Mouse (Mus musculus) stomach, embryonic 15.5 days (tissue): Measurements from ENCODE around the gene Cavin2. TPM values are rescaled to one million over a fixed set of nuclear protein-coding genes. Genes with fewer than 3 reads are reported as not detected.

Experiments
- ATAC-seq: fragments of 200-750 bp; cut with Nextera tagmentation; 2 replicates; pipeline ENCODE4 v1.8.0; 2017; ENCODE audit warnings: low read depth, moderate number of reproducible peaks, moderate TSS enrichment; ENCODE audit not compliant: insufficient read depth, low FRiP score
- H3K27ac ChIP-seq: fragments of 300-500 bp; sonication (generic); 2 replicates; pipeline ENCODE4 v1.5.1; 2015; ENCODE audit warnings: mild to moderate bottlenecking, inconsistent platforms
- H3K27me3 ChIP-seq: fragments of 300-500 bp; sonication (generic); replicated peaks from 2 replicates; pipeline ENCODE4 v1.6.1; 2015; ENCODE audit warnings: inconsistent platforms
- H3K36me3 ChIP-seq: fragments of 300-500 bp; sonication (generic); 2 replicates; pipeline ENCODE4 v1.6.1; 2015; ENCODE audit warnings: inconsistent platforms
- H3K4me1 ChIP-seq: fragments of 300-500 bp; sonication (generic); 2 replicates; pipeline ENCODE4 v1.6.1; 2015; ENCODE audit warnings: inconsistent platforms
- H3K4me2 ChIP-seq: fragments of 300-500 bp; sonication (generic); 2 replicates; pipeline ENCODE4 v1.6.1; 2015; ENCODE audit warnings: mild to moderate bottlenecking, inconsistent platforms
- H3K4me3 ChIP-seq: fragments of 300-500 bp; sonication (generic); replicated peaks from 2 replicates; pipeline ENCODE4 v1.5.1; 2015; ENCODE audit warnings: inconsistent platforms
- H3K9ac ChIP-seq: fragments of 300-500 bp; sonication (generic); 2 replicates; pipeline ENCODE4 v1.6.1; 2015; ENCODE audit warnings: inconsistent platforms
- H3K9me3 ChIP-seq: fragments of 300-500 bp; sonication (generic); 2 replicates; pipeline ENCODE4 v1.6.1; 2016; ENCODE audit warnings: inconsistent platforms
- WGBS: fragments of 180-500 bp; shearing (Covaris S2); methylation state at CpG from one replicate; pipeline ENCODE4 v1.1.7; 2015; 5-methylcytosine and 5-hydroxymethylcytosine counted together
- polyA plus RNA-seq: library from polyadenylated mRNA; unstranded; fragments of >200 nt; fragmentation: Nextera tagmentation; extraction: Ambion mirVana; gene quantifications from 2 replicates; pipeline ENCODE4 v1.2.1, GENCODE M21; 2015

Cavin2 gene
- 83.9 and 87.4 TPM in 2 replicates for polyA plus RNA-seq

DNA sequence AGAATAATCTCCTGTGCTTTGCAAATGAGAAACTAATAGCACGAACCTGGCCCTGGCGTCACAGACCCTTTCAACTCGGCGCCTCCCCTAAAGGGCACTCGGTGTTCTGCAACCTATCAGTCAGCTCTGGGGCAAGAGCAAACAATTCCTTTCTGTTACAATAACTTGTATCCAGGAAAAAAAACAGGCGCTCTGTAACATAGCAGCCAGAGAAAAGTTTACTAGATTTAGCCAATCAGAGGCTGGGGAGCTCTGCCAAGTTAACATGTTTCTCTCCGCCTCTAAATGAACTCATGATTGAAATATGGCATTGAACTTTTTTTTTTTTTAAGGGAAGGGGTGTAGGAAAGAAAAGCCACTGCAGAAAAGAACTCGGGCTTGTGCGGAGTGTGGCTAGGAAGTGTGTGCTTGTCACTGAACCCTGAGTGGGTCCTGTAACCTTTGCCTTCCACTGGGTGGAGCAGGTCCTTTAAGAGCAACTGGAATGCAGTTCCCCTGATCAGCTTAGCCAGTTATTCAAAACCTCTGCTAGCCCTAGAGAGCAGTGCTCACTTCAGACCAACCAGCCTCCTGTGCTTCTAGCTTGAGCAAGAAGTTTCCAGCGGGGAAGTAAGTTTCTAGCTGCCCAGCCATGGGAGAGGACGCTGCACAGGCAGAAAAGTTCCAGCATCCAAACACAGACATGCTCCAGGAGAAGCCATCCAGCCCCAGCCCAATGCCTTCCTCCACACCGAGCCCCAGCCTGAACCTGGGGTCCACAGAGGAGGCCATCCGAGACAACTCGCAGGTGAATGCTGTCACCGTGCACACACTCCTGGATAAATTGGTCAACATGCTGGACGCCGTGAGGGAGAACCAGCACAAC is at the start of gene Cavin2:
TSS of gene Cavin2 (plus strand) at position 372 of the 865 bp plus-strand sequence.
- peak; percentile 88 for ATAC-seq
- Histone ChIP-seq H3K27me3 (no peaks in the 10 kb centered on the region), H3K36me3 (no peaks in the 10 kb centered on the region), H3K9me3 (no peaks in the 10 kb centered on the region), H3K4me1 (peaks cover 12% of the 10 kb centered on the region; the same call in 1 of the 2 replicates), H3K4me2 (peak within 1 kb of the TSS; percentile 57), H3K9ac (peak within 1 kb of the TSS; percentile 30), H3K4me3 (peak within 1 kb of the TSS; percentile 43), H3K27ac (peak within 1 kb of the TSS; percentile 93)
- WGBS, result 21% methylated on average over 17 of the region's 17 CpGs

DNA sequence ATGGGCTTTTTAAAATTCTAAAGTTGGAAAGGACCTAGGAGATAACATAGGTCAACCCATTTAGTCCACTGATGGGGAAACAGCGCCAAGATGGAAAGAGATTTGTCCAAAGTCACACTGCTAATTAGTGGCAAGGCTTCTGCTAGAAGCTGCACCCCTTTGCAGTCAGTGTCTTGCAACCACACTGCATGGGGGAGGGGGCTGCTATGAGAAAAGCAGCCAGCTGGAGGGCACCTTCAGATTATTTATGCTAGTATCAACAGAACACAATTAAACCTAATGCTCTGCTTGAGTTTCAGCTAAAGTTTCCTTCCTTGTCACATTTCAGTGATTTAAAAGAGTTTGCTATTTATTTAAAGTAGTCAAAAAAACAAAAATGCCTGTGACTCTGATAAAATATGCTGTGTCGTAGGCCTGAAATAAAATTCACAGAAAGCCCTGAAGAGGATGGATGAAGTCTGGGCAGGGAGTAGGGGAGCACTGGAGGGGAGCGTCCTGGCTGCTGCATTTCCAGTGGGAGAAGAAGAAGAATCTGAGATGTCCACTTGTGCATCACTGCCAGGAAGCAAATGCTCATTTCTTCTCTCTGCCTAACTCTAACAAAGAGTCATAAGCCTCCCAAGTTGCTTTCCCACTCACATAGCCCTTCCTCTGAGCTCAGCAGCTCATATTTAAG is 47.5 kb upstream of the Cavin2 start:
- H3K36me3 ChIP-seq, result no peaks in the 10 kb centered on the region
- no peak overlapping the region for H3K9ac ChIP-seq
- no peak overlapping the region for H3K4me2 ChIP-seq
- H3K4me3 ChIP-seq, result no peak overlapping the region
- WGBS, result 65% methylated on average over 3 of the region's 3 CpGs
- H3K27ac ChIP-seq, result no peak overlapping the region
- H3K4me1 ChIP-seq, result no peaks in the 10 kb centered on the region
- no peaks in the 10 kb centered on the region for H3K27me3 ChIP-seq
- no peak for ATAC-seq
- H3K9me3 ChIP-seq, result no peaks in the 10 kb centered on the region

- WGBS, result 70% methylated on average over 3 of the region's 3 CpGs
- ATAC-seq, result 0 out of 2 replicates have a peak, but pooled peaks have one; percentile 18
- Histone ChIP-seq H3K4me3 (no peak overlapping the region), H3K4me1 (no peaks in the 10 kb centered on the region), H3K4me2 (no peak overlapping the region), H3K9me3 (no peaks in the 10 kb centered on the region), H3K36me3 (no peaks in the 10 kb centered on the region), H3K27me3 (no peaks in the 10 kb centered on the region), H3K9ac (no peak overlapping the region), H3K27ac (no peak overlapping the region)
Measured at GRCm38 (mm10) chr1:51243294-51243693, 45.6 kb upstream of the Cavin2 start.

GRCm38 (mm10) chr1:51243869-51244268 is 45.1 kb upstream of the Cavin2 start:
- Histone ChIP-seq H3K27me3 (no peaks in the 10 kb centered on the region), H3K4me3 (no peak overlapping the region), H3K36me3 (no peaks in the 10 kb centered on the region), H3K9ac (no peak overlapping the region), H3K4me1 (no peaks in the 10 kb centered on the region), H3K4me2 (no peak overlapping the region), H3K27ac (no peak overlapping the region), H3K9me3 (no peaks in the 10 kb centered on the region)
- ATAC-seq, result no peak; the same call in 1 of the 2 replicates
- 62% methylated on average over 3 of the region's 3 CpGs for WGBS

- Histone ChIP-seq H3K36me3 (no peaks in the 10 kb centered on the region), H3K4me3 (no peak overlapping the region), H3K4me1 (no peaks in the 10 kb centered on the region), H3K9ac (no peak overlapping the region), H3K27ac (no peak overlapping the region), H3K9me3 (no peaks in the 10 kb centered on the region), H3K27me3 (no peaks in the 10 kb centered on the region), H3K4me2 (no peak overlapping the region)
- ATAC-seq, result no peak
- WGBS, result 63% methylated on average over 3 of the region's 3 CpGs
Measured at GRCm38 (mm10) chr1:51245381-51245780, 43.5 kb upstream of the Cavin2 start.

- Histone ChIP-seq H3K4me3 (no peak overlapping the region), H3K36me3 (no peaks in the 10 kb centered on the region), H3K4me1 (no peaks in the 10 kb centered on the region), H3K9me3 (no peaks in the 10 kb centered on the region), H3K4me2 (no peak overlapping the region), H3K27ac (no peak overlapping the region), H3K9ac (no peak overlapping the region), H3K27me3 (no peaks in the 10 kb centered on the region)
- 62% methylated on average over 5 of the region's 5 CpGs for WGBS
- ATAC-seq, result peak; percentile 39; the same call in 1 of the 2 replicates
Measured at GRCm38 (mm10) chr1:51250302-51250701, 38.6 kb upstream of the Cavin2 start.

- Histone ChIP-seq H3K4me3 (no peak overlapping the region), H3K36me3 (no peaks in the 10 kb centered on the region), H3K27ac (peak overlapping the region; percentile 66), H3K4me1 (peaks cover 11% of the 10 kb centered on the region; the same call in 1 of the 2 replicates), H3K9ac (no peak overlapping the region), H3K4me2 (no peak overlapping the region), H3K27me3 (no peaks in the 10 kb centered on the region), H3K9me3 (no peaks in the 10 kb centered on the region)
- ATAC-seq, result peak; percentile 48; the same call in 1 of the 2 replicates
- 20% methylated on average over 5 of the region's 5 CpGs for WGBS
Measured at GRCm38 (mm10) chr1:51265118-51265800, 23.7 kb upstream of the Cavin2 start.

- H3K4me1 ChIP-seq, result peaks cover 11% of the 10 kb centered on the region; the same call in 1 of the 2 replicates
- no peaks in the 10 kb centered on the region for H3K9me3 ChIP-seq
- H3K27me3 ChIP-seq, result no peaks in the 10 kb centered on the region
- peak overlapping the region; percentile 66 for H3K27ac ChIP-seq
- H3K4me3 ChIP-seq, result no peak overlapping the region
- WGBS, result 56% methylated on average over 2 of the region's 2 CpGs
- H3K9ac ChIP-seq, result no peak overlapping the region
- ATAC-seq, result peak; percentile 79
- H3K36me3 ChIP-seq, result no peaks in the 10 kb centered on the region
- no peak overlapping the region for H3K4me2 ChIP-seq
Measured at GRCm38 (mm10) chr1:51265926-51266325, 23.0 kb upstream of the Cavin2 start.

DNA sequence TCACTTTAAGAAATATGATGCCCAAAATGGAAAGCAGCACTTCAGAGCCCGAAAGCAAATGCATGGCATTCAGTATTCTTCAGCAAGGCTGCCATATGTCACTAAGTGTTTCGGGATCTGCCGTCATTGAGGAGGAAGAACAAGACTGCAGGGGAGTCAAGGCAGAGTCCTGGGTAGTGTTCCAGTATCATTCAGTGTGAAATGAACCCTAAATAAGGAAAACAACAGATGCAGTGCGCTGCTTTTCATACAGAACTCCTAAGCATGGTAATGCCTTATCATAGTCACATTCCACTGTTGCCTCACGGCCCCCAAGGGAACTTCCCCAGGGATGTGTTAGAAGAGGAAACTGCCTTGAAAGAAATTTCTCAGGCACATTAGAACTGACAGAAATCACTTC is 21.8 kb upstream of the Cavin2 start:
- ATAC-seq, result no peak
- H3K4me1 ChIP-seq, result peaks cover 14% of the 10 kb centered on the region
- H3K4me3 ChIP-seq, result no peak overlapping the region
- no peaks in the 10 kb centered on the region for H3K36me3 ChIP-seq
- no peaks in the 10 kb centered on the region for H3K27me3 ChIP-seq
- WGBS, result 54% methylated on average over 5 of the region's 5 CpGs
- H3K27ac ChIP-seq, result no peak overlapping the region
- no peak overlapping the region for H3K4me2 ChIP-seq
- H3K9ac ChIP-seq, result no peak overlapping the region
- no peaks in the 10 kb centered on the region for H3K9me3 ChIP-seq

DNA sequence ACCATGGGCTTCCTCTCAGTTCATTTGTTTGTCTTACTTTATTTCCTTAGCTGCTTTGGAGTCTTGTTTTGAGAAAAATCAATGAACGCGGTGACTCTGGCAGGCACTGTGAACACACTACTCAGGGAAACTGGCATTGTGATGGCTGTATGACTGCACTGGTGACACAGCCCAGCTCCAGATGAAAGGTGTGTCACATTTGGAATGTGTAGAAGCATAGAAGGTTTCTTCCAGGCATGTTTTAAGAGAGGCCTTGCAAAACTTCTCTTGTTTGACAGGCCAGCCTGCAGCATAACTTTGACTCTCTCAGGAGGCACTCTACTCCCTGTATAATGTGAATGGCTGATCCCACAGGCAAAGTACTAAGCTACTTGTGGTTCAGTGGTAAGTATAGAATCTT is 20.7 kb upstream of the Cavin2 start:
- Histone ChIP-seq H3K27ac (no peak overlapping the region), H3K4me3 (no peak overlapping the region), H3K4me1 (peaks cover 14% of the 10 kb centered on the region), H3K9me3 (no peaks in the 10 kb centered on the region), H3K36me3 (no peaks in the 10 kb centered on the region), H3K9ac (no peak overlapping the region), H3K4me2 (no peak overlapping the region), H3K27me3 (no peaks in the 10 kb centered on the region)
- 53% methylated on average over 2 of the region's 2 CpGs for WGBS
- ATAC-seq, result no peak

- H3K36me3 ChIP-seq, result no peaks in the 10 kb centered on the region
- no peak overlapping the region for H3K4me2 ChIP-seq
- H3K9ac ChIP-seq, result no peak overlapping the region
- no peaks in the 10 kb centered on the region for H3K27me3 ChIP-seq
- no peak for ATAC-seq
- no peak overlapping the region for H3K4me3 ChIP-seq
- H3K9me3 ChIP-seq, result no peaks in the 10 kb centered on the region
- H3K27ac ChIP-seq, result no peak overlapping the region
- WGBS, result 58% methylated on average over 5 of the region's 5 CpGs
- peaks cover 11% of the 10 kb centered on the region for H3K4me1 ChIP-seq
Measured at GRCm38 (mm10) chr1:51270196-51270935, 18.6 kb upstream of the Cavin2 start.
